Mouse (Mus musculus) embryonic fibroblast, embryonic 13.5 days (primary cell): ENCODE results near the gene H2-DMb2.

Experiments
- CTCF ChIP-seq: IDR thresholded peaks from 2 replicates; pipeline ENCODE4 v1.5.1; 2011; ENCODE audit warnings: mild to moderate bottlenecking, control low read depth, low read length, moderate library complexity, borderline replicate concordance; ENCODE audit not compliant: insufficient read depth
- POLR2A ChIP-seq: IDR thresholded peaks from 2 replicates; pipeline ENCODE4 v1.6.1; 2011; ENCODE audit warnings: low read depth, mild to moderate bottlenecking, control low read depth, low read length, moderate library complexity

DNA sequence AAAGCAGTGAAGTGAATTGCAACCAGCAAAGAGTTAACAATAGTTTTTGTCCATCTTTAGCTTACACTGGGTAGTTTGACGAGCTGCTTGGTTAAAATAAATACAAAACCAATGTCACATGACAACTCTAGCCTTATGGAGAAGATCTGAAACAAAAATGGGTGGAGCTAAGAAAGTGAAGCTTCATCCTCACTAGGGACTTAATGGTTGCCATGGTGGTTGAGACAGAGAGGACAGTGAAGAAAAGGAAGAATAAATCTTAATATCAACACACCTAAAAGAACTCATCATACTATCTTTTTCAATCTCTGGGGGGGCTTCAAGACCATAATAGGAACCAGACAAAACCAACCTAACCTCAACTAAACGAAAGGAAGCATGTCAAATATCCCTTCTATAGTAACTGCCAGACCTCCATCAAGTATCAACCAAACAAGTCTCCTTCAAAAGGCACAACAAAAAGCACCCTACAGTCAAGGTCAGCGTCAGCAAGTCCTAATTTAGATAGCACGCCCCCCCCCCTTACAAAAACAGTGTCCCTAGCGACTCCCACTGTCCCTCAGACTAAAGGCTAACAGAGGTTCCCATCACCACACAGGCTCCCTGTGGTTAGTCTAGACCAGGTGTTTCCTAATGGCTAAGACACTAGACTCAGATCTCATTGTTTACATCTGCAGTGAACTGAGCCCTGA lies 25.5 kb upstream of the H2-DMb2 start:
- TF ChIP-seq CTCF (no peak), POLR2A (no peak; the same call in 1 of the 2 replicates)
